Mouse (Mus musculus): ENCODE measurements around the gene Nup153. TPM values are rescaled to one million over a fixed set of nuclear protein-coding genes. Genes with fewer than 3 reads are reported as not detected.

The Nup153 gene
- polyA plus RNA-seq (2016; fragmentation: Nextera tagmentation; extraction: Ambion mirVana): 43.7 and 48.6 TPM in 2 replicates

GRCm38 (mm10) chr13:46727837-46728268 is at the start of gene Nup153:
Gene Nup153 (minus strand): TSS chr13:46727940.
- WGBS: under 1% methylated on average over 51 of the region's 51 CpGs
- H3K9me3 ChIP-seq: no peaks in the 10 kb centered on the region
- H3K36me3 ChIP-seq (replicated peaks): no peaks in the 10 kb centered on the region
- ATAC-seq (ENCODE audit: low FRiP score): peak; percentile 93
- H3K4me3 ChIP-seq (replicated peaks): peak within 1 kb of the TSS; percentile 100
- peak within 1 kb of the TSS; percentile 97 for H3K9ac ChIP-seq
- peak within 1 kb of the TSS; percentile 96 for H3K27ac ChIP-seq
- H3K4me2 ChIP-seq: peak within 1 kb of the TSS; percentile 70
- peaks cover 20% of the 10 kb centered on the region for H3K4me1 ChIP-seq
- H3K27me3 ChIP-seq: no peaks in the 10 kb centered on the region

- H3K9me3 ChIP-seq: no peaks in the 10 kb centered on the region
- no peak overlapping the region for H3K4me2 ChIP-seq
- H3K27ac ChIP-seq: no peak overlapping the region
- H3K27me3 ChIP-seq: no peaks in the 10 kb centered on the region
- no peak overlapping the region for H3K9ac ChIP-seq
- 90% methylated on average over 3 of the region's 3 CpGs for WGBS
- no peak overlapping the region for H3K4me3 ChIP-seq (replicated peaks)
- H3K4me1 ChIP-seq: no peaks in the 10 kb centered on the region
- peaks cover 40% of the 10 kb centered on the region for H3K36me3 ChIP-seq (replicated peaks)
- no peak for ATAC-seq (ENCODE audit: low FRiP score)
Measured at GRCm38 (mm10) chr13:46777461-46777860, 49.7 kb upstream of the Nup153 start.

GRCm38 (mm10) chr13:46776636-46777305 is 49.0 kb upstream of the Nup153 start:
- no peaks in the 10 kb centered on the region for H3K4me1 ChIP-seq
- ATAC-seq (ENCODE audit: low FRiP score): no peak
- no peaks in the 10 kb centered on the region for H3K27me3 ChIP-seq
- no peaks in the 10 kb centered on the region for H3K9me3 ChIP-seq
- H3K4me2 ChIP-seq: no peak overlapping the region
- H3K4me3 ChIP-seq (replicated peaks): no peak overlapping the region
- no peak overlapping the region for H3K9ac ChIP-seq
- H3K27ac ChIP-seq: no peak overlapping the region
- H3K36me3 ChIP-seq (replicated peaks): peaks cover 47% of the 10 kb centered on the region
- WGBS: 84% methylated on average over 14 of the region's 14 CpGs

- Histone ChIP-seq H3K9me3 (no peaks in the 10 kb centered on the region), H3K27ac (no peak overlapping the region), H3K9ac (no peak overlapping the region), H3K4me2 (no peak overlapping the region), H3K4me3 (replicated peaks) (no peak overlapping the region), H3K4me1 (no peaks in the 10 kb centered on the region), H3K27me3 (no peaks in the 10 kb centered on the region), H3K36me3 (replicated peaks) (peaks cover 59% of the 10 kb centered on the region)
- WGBS: 95% methylated on average over 5 of the region's 5 CpGs
- ATAC-seq (ENCODE audit: low FRiP score): no peak
Measured at GRCm38 (mm10) chr13:46774998-46775397, 47.3 kb upstream of the Nup153 start.

- ATAC-seq (ENCODE audit: low FRiP score): no peak
- Histone ChIP-seq H3K36me3 (replicated peaks) (peaks cover 69% of the 10 kb centered on the region), H3K9me3 (no peaks in the 10 kb centered on the region), H3K9ac (no peak overlapping the region), H3K27ac (no peak overlapping the region), H3K4me3 (replicated peaks) (no peak overlapping the region), H3K4me1 (no peaks in the 10 kb centered on the region), H3K4me2 (no peak overlapping the region), H3K27me3 (no peaks in the 10 kb centered on the region)
- 98% methylated on average over 13 of the region's 13 CpGs for WGBS
Measured at GRCm38 (mm10) chr13:46772581-46772980, 44.8 kb upstream of the Nup153 start.

- WGBS: 93% methylated on average over 2 of the region's 2 CpGs
- no peak for ATAC-seq (ENCODE audit: low FRiP score)
- peaks cover 43% of the 10 kb centered on the region for H3K36me3 ChIP-seq (replicated peaks)
Measured at GRCm38 (mm10) chr13:46765361-46765760, 37.6 kb upstream of the Nup153 start.

GRCm38 (mm10) chr13:46763210-46763609 is 35.5 kb upstream of the Nup153 start:
- WGBS: 94% methylated on average over 9 of the region's 9 CpGs
- no peak for ATAC-seq (ENCODE audit: low FRiP score)
- Histone ChIP-seq H3K4me2 (no peak overlapping the region), H3K27me3 (no peaks in the 10 kb centered on the region), H3K4me3 (replicated peaks) (no peak overlapping the region), H3K4me1 (peaks cover 6% of the 10 kb centered on the region; the same call in 1 of the 2 replicates), H3K36me3 (replicated peaks) (peaks cover 32% of the 10 kb centered on the region), H3K9ac (no peak overlapping the region), H3K9me3 (no peaks in the 10 kb centered on the region), H3K27ac (no peak overlapping the region)

More at GRCm38 (mm10) chr13:46765361-46765760, 37.6 kb upstream of the Nup153 start:
- H3K27me3 ChIP-seq: no peaks in the 10 kb centered on the region
- H3K27ac ChIP-seq: no peak overlapping the region
- no peak overlapping the region for H3K4me2 ChIP-seq
- no peaks in the 10 kb centered on the region for H3K4me1 ChIP-seq
- no peak overlapping the region for H3K9ac ChIP-seq
- no peak overlapping the region for H3K4me3 ChIP-seq (replicated peaks)
- no peaks in the 10 kb centered on the region for H3K9me3 ChIP-seq

GRCm38 (mm10) chr13:46760921-46761320 is 33.2 kb upstream of the Nup153 start:
- ATAC-seq (ENCODE audit: low FRiP score): no peak
- 76% methylated on average over 6 of the region's 6 CpGs for WGBS
- Histone ChIP-seq H3K4me1 (peaks cover 6% of the 10 kb centered on the region; the same call in 1 of the 2 replicates), H3K36me3 (replicated peaks) (peaks cover 22% of the 10 kb centered on the region), H3K4me2 (no peak overlapping the region), H3K9ac (no peak overlapping the region), H3K4me3 (replicated peaks) (no peak overlapping the region), H3K27ac (no peak overlapping the region), H3K9me3 (no peaks in the 10 kb centered on the region), H3K27me3 (no peaks in the 10 kb centered on the region)

- 56% methylated on average over 8 of the region's 8 CpGs for WGBS
- no peaks in the 10 kb centered on the region for H3K27me3 ChIP-seq
- no peak overlapping the region for H3K27ac ChIP-seq
- no peaks in the 10 kb centered on the region for H3K9me3 ChIP-seq
- no peak for ATAC-seq (ENCODE audit: low FRiP score)
- peaks cover 22% of the 10 kb centered on the region for H3K36me3 ChIP-seq (replicated peaks)
- no peak overlapping the region for H3K4me2 ChIP-seq
- no peak overlapping the region for H3K4me3 ChIP-seq (replicated peaks)
- no peak overlapping the region for H3K9ac ChIP-seq
- H3K4me1 ChIP-seq: peaks cover 6% of the 10 kb centered on the region; the same call in 1 of the 2 replicates
Measured at GRCm38 (mm10) chr13:46759281-46759809, 31.6 kb upstream of the Nup153 start.

- Histone ChIP-seq H3K36me3 (replicated peaks) (peaks cover 22% of the 10 kb centered on the region), H3K9ac (no peak overlapping the region), H3K4me2 (no peak overlapping the region), H3K27me3 (no peaks in the 10 kb centered on the region), H3K27ac (no peak overlapping the region), H3K4me3 (replicated peaks) (no peak overlapping the region), H3K4me1 (peaks cover 6% of the 10 kb centered on the region; the same call in 1 of the 2 replicates), H3K9me3 (no peaks in the 10 kb centered on the region)
- 92% methylated on average over 13 of the region's 13 CpGs for WGBS
- ATAC-seq (ENCODE audit: low FRiP score): no peak
Measured at GRCm38 (mm10) chr13:46758627-46759026, 30.9 kb upstream of the Nup153 start.

GRCm38 (mm10) chr13:46757946-46758345 is 30.2 kb upstream of the Nup153 start:
- Histone ChIP-seq H3K9ac (no peak overlapping the region), H3K27ac (no peak overlapping the region), H3K36me3 (replicated peaks) (peaks cover 18% of the 10 kb centered on the region)

GRCm38 (mm10) chr13:46753294-46753693 is 25.6 kb upstream of the Nup153 start:
- Histone ChIP-seq H3K9ac (no peak overlapping the region), H3K4me3 (replicated peaks) (no peak overlapping the region), H3K27me3 (no peaks in the 10 kb centered on the region), H3K4me2 (no peak overlapping the region), H3K9me3 (no peaks in the 10 kb centered on the region), H3K36me3 (replicated peaks) (peaks cover 36% of the 10 kb centered on the region), H3K4me1 (no peaks in the 10 kb centered on the region), H3K27ac (no peak overlapping the region)
- WGBS: 95% methylated on average over 5 of the region's 5 CpGs
- no peak for ATAC-seq (ENCODE audit: low FRiP score)

More at GRCm38 (mm10) chr13:46757946-46758345, 30.2 kb upstream of the Nup153 start:
- ATAC-seq (ENCODE audit: low FRiP score): no peak
- no peak overlapping the region for H3K4me3 ChIP-seq (replicated peaks)
- H3K4me2 ChIP-seq: no peak overlapping the region
- H3K9me3 ChIP-seq: no peaks in the 10 kb centered on the region
- 92% methylated on average over 7 of the region's 7 CpGs for WGBS
- peaks cover 6% of the 10 kb centered on the region; the same call in 1 of the 2 replicates for H3K4me1 ChIP-seq
- no peaks in the 10 kb centered on the region for H3K27me3 ChIP-seq
